20 mouse cellular contexts compared by ENCODE assay signal in the genomic region with DNA sequence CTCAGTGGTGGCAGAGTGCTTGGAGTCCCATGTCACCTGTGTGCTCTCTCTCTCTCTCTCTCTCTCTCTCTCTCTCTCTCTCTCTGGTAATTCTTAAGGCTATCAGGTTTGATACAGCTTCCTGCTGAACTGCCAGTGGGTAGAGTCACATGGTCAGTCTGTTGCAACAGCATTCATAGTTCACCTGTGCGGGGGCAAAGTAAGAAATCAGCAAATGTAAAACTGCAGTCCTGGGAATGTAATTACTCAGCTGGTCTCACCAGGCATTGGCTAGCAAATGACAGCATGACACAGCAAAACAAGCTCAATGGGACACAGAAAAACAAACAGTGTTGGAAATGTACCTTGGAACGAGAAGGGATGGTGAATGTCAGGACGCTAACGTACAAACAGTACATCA.
DNase-seq lines count a peak whose midpoint lies in the region; ATAC-seq and TF ChIP-seq lines count a peak whose summit lies in the region.
"Had no signal": no experiment of that assay in that cellular context is flagged by ENCODE, and none has a peak within 500 bp of the region (broad histone marks: within the 10 kb centered on the region; RNA-seq: fewer than 3 reads in every experiment).

No protein-coding gene starts in this region.

- no peaks in the 10 kb centered on the region for H3K4me1 ChIP-seq in kidney, adult 2 months (ENCODE audit: control insufficient read depth, insufficient read depth, low read length)
- H3K4me1 ChIP-seq in kidney, embryonic 14.5 days (ENCODE audit: control insufficient read depth, insufficient read depth, low read length), result no peaks in the 10 kb centered on the region
- H3K4me1 ChIP-seq in kidney, embryonic 16.5 days (ENCODE audit: insufficient read depth, low read length), result no peaks in the 10 kb centered on the region
- H3K4me1 ChIP-seq in intestine, embryonic 15.5 days (replicated peaks), result no peaks in the 10 kb centered on the region
- no peaks in the 10 kb centered on the region for H3K4me1 ChIP-seq in liver, embryonic 16.5 days (ENCODE audit: control insufficient read depth, low read depth, low read length)
- no peaks in the 10 kb centered on the region for H3K4me1 ChIP-seq in heart, embryonic 12.5 days (replicated peaks)
- H3K4me1 ChIP-seq: embryonic facial prominence, embryonic 12.5 days; forebrain, embryonic 12.5 days; heart, embryonic 10.5 days; heart, embryonic 15.5 days had no signal

- no peak for TF ChIP-seq CTCF in kidney, adult 2 months (conservative IDR thresholded peaks at IDR 0.05; ENCODE audit: insufficient read depth, insufficient read length, low read depth, low read length)

- no peak overlapping the region for H3K27ac ChIP-seq in kidney, adult 2 months (ENCODE audit: insufficient read depth, low read depth, low read length)
- no peak overlapping the region for H3K27ac ChIP-seq in kidney, embryonic 14.5 days (ENCODE audit: low read depth, low read length)
- H3K27ac ChIP-seq in kidney, embryonic 16.5 days (ENCODE audit: low read length), result no peak overlapping the region
- H3K27ac ChIP-seq in intestine, embryonic 15.5 days, result no peak overlapping the region
- H3K27ac ChIP-seq in liver, embryonic 16.5 days (ENCODE audit: low read length), result no peak overlapping the region
- H3K27ac ChIP-seq in heart, embryonic 12.5 days (ENCODE audit: poor library complexity, severe bottlenecking), result no peak overlapping the region
- H3K27ac ChIP-seq: embryonic facial prominence, embryonic 12.5 days; forebrain, embryonic 12.5 days; heart, embryonic 10.5 days; heart, embryonic 15.5 days had no signal

- WGBS in kidney, adult 2 months, result 48% methylated on average over 4 of the region's 4 CpGs
- 86% methylated on average over 4 of the region's 4 CpGs for WGBS in kidney, embryonic 14.5 days
- 72% methylated on average over 4 of the region's 4 CpGs for WGBS in kidney, embryonic 16.5 days
- 70% methylated on average over 4 of the region's 4 CpGs for WGBS in intestine, embryonic 15.5 days
- WGBS in liver, embryonic 16.5 days (ENCODE audit: insufficient replicate concordance), result 49% methylated on average over 4 of the region's 4 CpGs
- WGBS in heart, embryonic 12.5 days, result 73% methylated on average over 4 of the region's 4 CpGs

- no peak overlapping the region for H3K9ac ChIP-seq in kidney, embryonic 14.5 days (ENCODE audit: low read depth, low read length)
- no peak overlapping the region for H3K9ac ChIP-seq in kidney, embryonic 16.5 days (replicated peaks; ENCODE audit: low read length)
- H3K9ac ChIP-seq in intestine, embryonic 15.5 days, result no peak overlapping the region
- no peak overlapping the region for H3K9ac ChIP-seq in liver, embryonic 16.5 days (ENCODE audit: low read depth, low read length)
- H3K9ac ChIP-seq in heart, embryonic 12.5 days, result no peak overlapping the region
- H3K9ac ChIP-seq: embryonic facial prominence, embryonic 12.5 days; forebrain, embryonic 12.5 days; heart, embryonic 15.5 days had no signal

- no peak for TF ChIP-seq POLR2A in kidney, adult 2 months (IDR thresholded peaks at IDR 0.05; ENCODE audit: low read depth, low read length)

- DNase-seq in kidney, adult 2 months, result peak; percentile 21
- DNase-seq in kidney, postnatal 36 days, result peak; percentile 4 to 21
- DNase-seq in right cerebral cortex, postnatal 25 days, result no peak
- DNase-seq: adrenal gland, postnatal 10 days; cerebellum, adult 11-12 months; cerebellum, adult 9-10 months; cerebellum, postnatal 25 days; gastrocnemius, postnatal 10 days; heart, adult 18-20 months; heart, postnatal 14 days had no signal

- no peak for ATAC-seq in kidney, embryonic 14.5 days (ENCODE audit: low FRiP score, low TSS enrichment)
- no peak for ATAC-seq in kidney, embryonic 16.5 days (ENCODE audit: low FRiP score, low TSS enrichment)
- peak; percentile 94 for ATAC-seq in intestine, embryonic 15.5 days
- ATAC-seq in liver, embryonic 16.5 days (ENCODE audit: low read depth), result peak; percentile 84
- no peak for ATAC-seq in heart, embryonic 12.5 days (ENCODE audit: insufficient number of reproducible peaks, low FRiP score)
- ATAC-seq: forebrain, embryonic 16.5 days had no signal

- H3K9me3 ChIP-seq in kidney, embryonic 14.5 days (ENCODE audit: control insufficient read depth, low read length), result no peaks in the 10 kb centered on the region
- H3K9me3 ChIP-seq in kidney, embryonic 16.5 days (ENCODE audit: low read length), result no peaks in the 10 kb centered on the region
- no peaks in the 10 kb centered on the region for H3K9me3 ChIP-seq in intestine, embryonic 15.5 days
- no peaks in the 10 kb centered on the region for H3K9me3 ChIP-seq in liver, embryonic 16.5 days (replicated peaks; ENCODE audit: control insufficient read depth, low read length)
- no peaks in the 10 kb centered on the region for H3K9me3 ChIP-seq in heart, embryonic 12.5 days (replicated peaks)
- H3K9me3 ChIP-seq: embryonic facial prominence, embryonic 12.5 days; forebrain, embryonic 12.5 days; heart, embryonic 10.5 days; heart, embryonic 15.5 days had no signal

- no peaks in the 10 kb centered on the region for H3K27me3 ChIP-seq in kidney, adult 2 months (replicated peaks; ENCODE audit: control insufficient read depth, insufficient read depth, low read length)
- no peaks in the 10 kb centered on the region for H3K27me3 ChIP-seq in kidney, embryonic 14.5 days (ENCODE audit: control insufficient read depth, insufficient read depth, low read length)
- H3K27me3 ChIP-seq in kidney, embryonic 16.5 days (ENCODE audit: insufficient read depth, low read length), result no peaks in the 10 kb centered on the region
- no peaks in the 10 kb centered on the region for H3K27me3 ChIP-seq in intestine, embryonic 15.5 days (replicated peaks)
- H3K27me3 ChIP-seq in liver, embryonic 16.5 days (ENCODE audit: control insufficient read depth, insufficient read depth, low read depth, low read length), result no peaks in the 10 kb centered on the region
- H3K27me3 ChIP-seq in heart, embryonic 12.5 days (replicated peaks), result no peaks in the 10 kb centered on the region
- H3K27me3 ChIP-seq: embryonic facial prominence, embryonic 12.5 days; forebrain, embryonic 12.5 days; heart, embryonic 15.5 days had no signal

- H3K4me2 ChIP-seq in kidney, embryonic 14.5 days (replicated peaks; ENCODE audit: low read depth, low read length), result no peak overlapping the region
- no peak overlapping the region for H3K4me2 ChIP-seq in kidney, embryonic 16.5 days (replicated peaks; ENCODE audit: low read depth, low read length)
- H3K4me2 ChIP-seq in intestine, embryonic 15.5 days (replicated peaks), result no peak overlapping the region
- no peak overlapping the region for H3K4me2 ChIP-seq in liver, embryonic 16.5 days (ENCODE audit: low read depth, low read length)
- H3K4me2 ChIP-seq in heart, embryonic 12.5 days, result no peak overlapping the region
- H3K4me2 ChIP-seq: embryonic facial prominence, embryonic 12.5 days; forebrain, embryonic 12.5 days; heart, embryonic 15.5 days had no signal

- no peaks in the 10 kb centered on the region for H3K36me3 ChIP-seq in kidney, adult 2 months (ENCODE audit: control insufficient read depth, insufficient read depth, low read length)
- no peaks in the 10 kb centered on the region for H3K36me3 ChIP-seq in kidney, embryonic 14.5 days (ENCODE audit: control insufficient read depth, insufficient read depth, low read length)
- no peaks in the 10 kb centered on the region for H3K36me3 ChIP-seq in kidney, embryonic 16.5 days (ENCODE audit: insufficient read depth, low read length)
- no peaks in the 10 kb centered on the region for H3K36me3 ChIP-seq in intestine, embryonic 15.5 days
- no peaks in the 10 kb centered on the region for H3K36me3 ChIP-seq in liver, embryonic 16.5 days (ENCODE audit: control insufficient read depth, insufficient read depth)
- H3K36me3 ChIP-seq in heart, embryonic 12.5 days, result no peaks in the 10 kb centered on the region
- H3K36me3 ChIP-seq: embryonic facial prominence, embryonic 12.5 days; forebrain, embryonic 12.5 days; heart, embryonic 10.5 days; heart, embryonic 15.5 days had no signal

- no peak overlapping the region for H3K4me3 ChIP-seq in kidney, adult 2 months (ENCODE audit: insufficient read depth, low read depth, low read length)
- no peak overlapping the region for H3K4me3 ChIP-seq in kidney, embryonic 14.5 days (ENCODE audit: low read length)
- no peak overlapping the region for H3K4me3 ChIP-seq in kidney, embryonic 16.5 days (ENCODE audit: low read length)
- no peak overlapping the region for H3K4me3 ChIP-seq in intestine, embryonic 15.5 days (replicated peaks)
- no peak overlapping the region for H3K4me3 ChIP-seq in liver, embryonic 16.5 days (ENCODE audit: low read depth, low read length)
- H3K4me3 ChIP-seq in heart, embryonic 12.5 days, result no peak overlapping the region
- H3K4me3 ChIP-seq: embryonic facial prominence, embryonic 12.5 days; forebrain, embryonic 12.5 days; heart, embryonic 10.5 days; heart, embryonic 15.5 days had no signal

Comparison
In these comparisons a context has a peak if more than half of its experiments do, and no peak if none do; other contexts are left out.
1. ATAC-seq: peak in intestine, embryonic 15.5 days (single experiment) and liver, embryonic 16.5 days (single experiment); none in kidney, embryonic 14.5 days (single experiment), kidney, embryonic 16.5 days (single experiment) and heart, embryonic 12.5 days (single experiment).